Mouse (Mus musculus) lung, adult 18-20 months (tissue): ENCODE data around the gene Sema5a.

ENCODE experiments used
- DNase-seq, 2 experiments: peaks; one replicate each; pipeline ENCODE4 v3.0.0; 2022; ENCODE audit warnings: mixed read lengths in 2 of 2

Gene Sema5a

GRCm38 (mm10) chr15:32257340-32257739 is 12.7 kb downstream of the Sema5a start:
- DNase-seq, result no peak

GRCm38 (mm10) chr15:32257886-32258319 is 13.3 kb downstream of the Sema5a start:
- no peak for DNase-seq

GRCm38 (mm10) chr15:32259362-32260096 is 14.9 kb downstream of the Sema5a start:
- no peak for DNase-seq

- no peak for DNase-seq
Observed at GRCm38 (mm10) chr15:32260942-32261341, 16.3 kb downstream of the Sema5a start.

- DNase-seq, result no peak
Observed at GRCm38 (mm10) chr15:32263651-32264050, 19.0 kb downstream of the Sema5a start.

GRCm38 (mm10) chr15:32264822-32265377 is 20.3 kb downstream of the Sema5a start:
- DNase-seq, result no peak

GRCm38 (mm10) chr15:32265378-32265934 is 20.8 kb downstream of the Sema5a start:
- DNase-seq, result peak in 1 of 2 experiments; percentile 20

- no peak for DNase-seq
Observed at GRCm38 (mm10) chr15:32266122-32266820, 21.7 kb downstream of the Sema5a start.

GRCm38 (mm10) chr15:32270106-32270505 is 25.5 kb downstream of the Sema5a start:
- DNase-seq, result no peak

GRCm38 (mm10) chr15:32273925-32274324 is 29.3 kb downstream of the Sema5a start:
- DNase-seq, result peak in 1 of 2 experiments; percentile 29

GRCm38 (mm10) chr15:32275020-32275419 is 30.4 kb downstream of the Sema5a start:
- no peak for DNase-seq

GRCm38 (mm10) chr15:32278600-32278999 is 34.0 kb downstream of the Sema5a start:
- no peak for DNase-seq

- DNase-seq, result no peak
Observed at GRCm38 (mm10) chr15:32281374-32281773, 36.8 kb downstream of the Sema5a start.

GRCm38 (mm10) chr15:32284688-32285087 is 40.1 kb downstream of the Sema5a start:
- no peak for DNase-seq

- no peak for DNase-seq
Observed at GRCm38 (mm10) chr15:32286296-32286695, 41.7 kb downstream of the Sema5a start.

- peak in 1 of 2 experiments; percentile 5 for DNase-seq
Observed at GRCm38 (mm10) chr15:32288480-32288879, 43.9 kb downstream of the Sema5a start.

- no peak for DNase-seq
Observed at GRCm38 (mm10) chr15:32291000-32291399, 46.4 kb downstream of the Sema5a start.

- DNase-seq, result no peak
Observed at GRCm38 (mm10) chr15:32296523-32296922, 51.9 kb downstream of the Sema5a start.

GRCm38 (mm10) chr15:32297266-32297665 is 52.7 kb downstream of the Sema5a start:
- DNase-seq, result no peak

GRCm38 (mm10) chr15:32298525-32298924 is 53.9 kb downstream of the Sema5a start:
- no peak for DNase-seq

GRCm38 (mm10) chr15:32300991-32301390 is 56.4 kb downstream of the Sema5a start:
- DNase-seq, result no peak

GRCm38 (mm10) chr15:32306557-32307243 is 62.1 kb downstream of the Sema5a start:
- DNase-seq, result no peak

GRCm38 (mm10) chr15:32310834-32311233 is 66.2 kb downstream of the Sema5a start:
- DNase-seq, result no peak
